Mouse (Mus musculus) heart, embryonic 11.5 days (tissue): ENCODE measurements around the gene Lce1m. TPM values are rescaled to one million over a fixed set of nuclear protein-coding genes. Genes with fewer than 3 reads are reported as not detected.

Experiments
- ATAC-seq: fragments of 200-750 bp; cut with Nextera tagmentation; replicated peaks from 2 replicates; pipeline ENCODE4 v1.8.0; 2017; ENCODE audit warnings: moderate library complexity; ENCODE audit not compliant: insufficient number of reproducible peaks, low FRiP score, low TSS enrichment
- H3K27ac ChIP-seq: fragments of 300-500 bp; sonication (generic); 2 replicates; pipeline ENCODE4 v1.5.1; 2014; ENCODE audit warnings: mild to moderate bottlenecking, low read depth, low read length
- H3K27me3 ChIP-seq: fragments of 300-500 bp; sonication (generic); 2 replicates; pipeline ENCODE4 v1.6.1; 2014; ENCODE audit warnings: mild to moderate bottlenecking, low read length, mixed read lengths; ENCODE audit not compliant: control insufficient read depth, insufficient read depth
- H3K36me3 ChIP-seq: fragments of 300-500 bp; sonication (generic); 2 replicates; pipeline ENCODE4 v1.6.1; 2014; ENCODE audit warnings: mild to moderate bottlenecking, low read length, moderate library complexity, mixed read lengths; ENCODE audit not compliant: control insufficient read depth, insufficient read depth
- H3K4me1 ChIP-seq: fragments of 300-500 bp; sonication (generic); 2 replicates; pipeline ENCODE4 v1.6.1; 2014; ENCODE audit warnings: low read length; ENCODE audit not compliant: control insufficient read depth, insufficient read depth
- H3K4me2 ChIP-seq: fragments of 300-500 bp; sonication (generic); 2 replicates; pipeline ENCODE4 v1.6.1; 2014; ENCODE audit warnings: mild to moderate bottlenecking, moderate library complexity
- H3K4me3 ChIP-seq: fragments of 300-500 bp; sonication (generic); 2 replicates; pipeline ENCODE4 v1.5.1; 2014; ENCODE audit warnings: low read depth, low read length
- H3K9ac ChIP-seq: fragments of 300-500 bp; sonication (generic); 2 replicates; pipeline ENCODE4 v1.6.1; 2014; ENCODE audit warnings: mild to moderate bottlenecking, low read depth, low read length, moderate library complexity
- H3K9me3 ChIP-seq: fragments of 300-500 bp; sonication (generic); replicated peaks from 2 replicates; pipeline ENCODE4 v1.6.1; 2016; ENCODE audit warnings: low read length; ENCODE audit not compliant: control insufficient read depth
- WGBS: fragments of 180-500 bp; shearing (Covaris S2); extraction: QIAGEN DNeasy Blood & Tissue Kit; methylation state at CpG from one replicate; pipeline ENCODE4 v1.1.7; 2014; ENCODE audit not compliant: insufficient replicate concordance; 5-methylcytosine and 5-hydroxymethylcytosine counted together
- polyA plus RNA-seq: library from polyadenylated mRNA; unstranded; fragments of >200 nt; fragmentation: Nextera tagmentation; extraction: Ambion mirVana; gene quantifications from 2 replicates; pipeline ENCODE4 v1.2.1, GENCODE M21; 2014

The Lce1m gene
- polyA plus RNA-seq, 1 experiment from 2014 or later = not detected

DNA sequence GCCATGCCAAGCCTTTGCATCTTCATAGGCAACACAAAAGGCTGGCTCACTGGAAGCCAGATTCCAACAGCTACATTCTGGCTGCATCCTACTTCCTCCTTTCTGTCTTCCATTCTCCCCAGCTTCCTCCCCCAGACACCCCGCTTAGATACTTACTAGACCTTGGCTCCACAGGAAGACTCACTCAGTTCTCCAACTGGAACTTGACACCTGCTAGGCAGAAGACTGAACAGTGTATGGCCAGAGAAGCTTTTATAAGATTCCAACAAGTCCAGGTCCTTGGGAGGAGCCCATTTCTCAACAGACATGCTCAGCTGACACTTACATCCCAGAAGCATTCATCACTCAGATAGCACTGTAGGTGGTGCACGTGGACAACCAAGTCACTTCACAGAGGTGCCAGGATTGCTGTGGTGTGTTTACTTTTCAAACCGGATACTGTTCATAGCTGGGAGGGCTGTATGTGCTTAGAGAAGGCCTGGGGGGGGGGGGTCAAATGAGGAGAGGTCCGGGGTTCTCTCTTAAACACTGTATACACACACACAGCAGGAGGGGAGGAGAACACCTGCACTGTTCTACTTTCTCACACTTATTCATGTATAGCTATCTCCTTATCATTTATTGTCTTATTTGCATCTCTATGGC is 3.3 kb downstream of the Lce1m start, which contains the start of gene Crct1:
Gene Crct1 (minus strand): TSS at position 228 of the 645 bp plus-strand sequence.
- 40% methylated on average over 4 of the region's 4 CpGs for WGBS
- Histone ChIP-seq H3K4me1 (no peaks in the 10 kb centered on the region), H3K36me3 (no peaks in the 10 kb centered on the region), H3K27ac (no peak within 1 kb of the TSS), H3K4me3 (peak within 1 kb of the TSS; percentile 50), H3K27me3 (no peaks in the 10 kb centered on the region; the same call in 1 of the 2 replicates), H3K4me2 (peak within 1 kb of the TSS; percentile 77), H3K9ac (peak within 1 kb of the TSS; percentile 52), H3K9me3 (no peaks in the 10 kb centered on the region)
- no peak for ATAC-seq

DNA sequence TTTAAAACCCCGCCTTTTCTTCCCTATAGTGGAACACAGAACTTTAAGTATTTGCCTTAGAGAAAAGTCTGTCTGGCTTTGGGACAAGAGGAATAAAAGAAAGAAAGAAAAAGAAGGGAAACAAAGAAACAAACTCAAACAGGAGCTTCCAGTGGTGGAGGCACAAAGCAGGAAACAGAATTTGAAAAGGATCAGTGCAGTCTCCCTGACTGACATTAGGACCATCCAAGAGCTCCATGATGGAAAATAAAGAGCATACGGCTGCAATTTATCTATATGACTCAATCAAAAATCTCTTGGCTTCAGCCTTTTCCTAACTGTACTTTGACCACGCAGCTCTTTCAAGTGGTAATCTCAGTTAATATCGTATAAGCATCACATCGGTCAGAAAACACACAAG is 4.0 kb downstream of the Lce1m start:
- Histone ChIP-seq H3K4me2 (peak overlapping the region; percentile 77), H3K36me3 (no peaks in the 10 kb centered on the region), H3K4me1 (no peaks in the 10 kb centered on the region), H3K27me3 (no peaks in the 10 kb centered on the region; the same call in 1 of the 2 replicates), H3K9me3 (no peaks in the 10 kb centered on the region), H3K9ac (peak overlapping the region; percentile 52; the same call in 1 of the 2 replicates), H3K4me3 (peak overlapping the region; percentile 50), H3K27ac (no peak overlapping the region)
- ATAC-seq = no peak
- 40% methylated on average over 5 of the region's 5 CpGs for WGBS

DNA sequence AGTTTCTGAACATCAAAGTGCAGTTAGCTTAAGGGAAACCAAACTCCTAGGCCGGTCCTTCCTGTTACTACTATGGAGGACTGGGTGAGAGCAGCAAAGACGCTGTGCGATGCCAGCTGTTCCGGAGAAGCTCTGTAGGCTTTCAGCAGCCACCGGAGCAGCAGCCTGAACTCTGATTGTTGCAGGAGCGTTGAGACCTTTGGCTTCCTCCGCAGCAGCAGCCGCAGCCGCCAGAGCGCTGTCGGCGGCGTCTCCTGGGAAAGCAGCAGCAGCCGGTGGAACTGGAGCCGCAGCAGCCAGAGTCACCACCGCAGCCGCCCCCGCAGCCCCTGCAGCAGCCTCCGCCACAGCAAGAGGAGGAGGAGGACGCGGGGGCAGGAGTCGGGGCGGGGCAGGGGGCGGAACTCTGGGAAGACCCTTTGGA is 4.5 kb downstream of the Lce1m start:
- Histone ChIP-seq H3K9ac (peak overlapping the region; percentile 52), H3K36me3 (no peaks in the 10 kb centered on the region), H3K27ac (no peak overlapping the region), H3K27me3 (no peaks in the 10 kb centered on the region; the same call in 1 of the 2 replicates), H3K4me1 (no peaks in the 10 kb centered on the region), H3K4me3 (peak overlapping the region; percentile 50), H3K9me3 (no peaks in the 10 kb centered on the region), H3K4me2 (peak overlapping the region; percentile 77)
- under 1% methylated on average over 24 of the region's 24 CpGs for WGBS
- peak; percentile 57 for ATAC-seq

DNA sequence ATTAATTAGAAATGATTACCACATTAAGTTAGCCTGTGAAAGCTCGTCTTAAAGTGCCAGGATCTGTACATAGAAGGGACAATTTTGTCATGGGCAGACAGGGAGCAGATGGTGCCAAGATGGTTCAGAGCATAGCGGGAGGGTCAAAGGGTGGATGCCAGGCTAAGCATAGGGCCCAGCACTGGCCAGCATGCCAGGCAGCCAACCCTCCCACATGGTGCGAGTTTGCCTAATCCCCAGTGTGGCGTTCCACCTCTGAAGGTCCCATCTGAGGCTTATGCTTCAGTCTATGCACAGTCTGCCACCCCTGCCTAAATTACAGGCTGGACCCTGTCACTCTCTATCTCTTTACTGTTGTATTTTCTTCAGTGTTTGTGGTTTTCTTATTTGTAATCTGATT is 16.0 kb downstream of the Lce1m start:
- Histone ChIP-seq H3K27ac (no peak overlapping the region), H3K9me3 (no peaks in the 10 kb centered on the region), H3K27me3 (no peaks in the 10 kb centered on the region), H3K4me3 (no peak overlapping the region), H3K4me2 (no peak overlapping the region), H3K36me3 (no peaks in the 10 kb centered on the region), H3K9ac (no peak overlapping the region), H3K4me1 (no peaks in the 10 kb centered on the region)
- 64% methylated on average over 4 of the region's 4 CpGs for WGBS
- no peak for ATAC-seq

DNA sequence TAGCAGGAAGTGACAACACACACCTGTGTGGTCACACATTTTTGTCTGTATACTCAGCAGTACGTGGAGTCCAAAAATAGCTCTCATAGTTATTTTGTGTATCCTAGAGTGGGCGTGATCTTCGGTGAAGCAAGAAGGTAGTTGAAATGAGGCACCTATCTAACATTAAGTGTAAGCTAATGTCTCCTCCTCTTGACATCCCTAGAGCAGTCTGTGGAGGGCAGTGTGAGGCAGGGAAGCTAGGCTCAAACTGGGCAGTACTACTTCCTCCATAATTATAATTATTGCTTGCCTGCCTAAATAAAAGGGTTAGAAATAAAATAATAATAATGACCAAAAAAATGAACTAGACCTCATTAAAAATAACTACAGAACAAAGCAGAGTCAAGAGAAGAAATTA is 18.2 kb downstream of the Lce1m start:
- Histone ChIP-seq H3K4me1 (no peaks in the 10 kb centered on the region), H3K27me3 (no peaks in the 10 kb centered on the region), H3K9ac (no peak overlapping the region), H3K36me3 (no peaks in the 10 kb centered on the region), H3K4me3 (no peak overlapping the region), H3K4me2 (no peak overlapping the region), H3K9me3 (no peaks in the 10 kb centered on the region), H3K27ac (no peak overlapping the region)
- no peak for ATAC-seq
- WGBS = 70% methylated on average over 3 of the region's 3 CpGs

DNA sequence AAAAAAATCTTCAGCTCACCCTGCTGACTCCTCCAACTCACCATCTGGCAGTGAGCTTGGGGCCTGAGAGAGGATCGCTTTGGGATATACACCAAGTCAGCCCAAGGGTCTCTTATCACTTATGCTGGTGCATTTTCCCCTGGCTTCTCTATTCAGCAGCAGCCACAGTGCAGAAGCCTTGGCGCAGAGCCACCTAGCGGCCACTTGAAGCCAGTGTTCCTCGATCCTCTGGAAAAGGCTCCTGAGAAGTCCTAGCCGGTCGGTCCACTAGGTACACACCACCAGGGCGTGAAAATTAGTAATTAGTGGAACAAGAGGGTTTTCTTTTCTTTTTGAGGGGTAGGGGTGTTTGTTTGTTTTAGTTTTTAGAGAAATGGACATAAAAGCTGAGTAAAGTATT is 20.2 kb downstream of the Lce1m start:
- Histone ChIP-seq H3K4me3 (no peak overlapping the region), H3K27ac (no peak overlapping the region), H3K4me1 (no peaks in the 10 kb centered on the region), H3K9me3 (no peaks in the 10 kb centered on the region), H3K4me2 (no peak overlapping the region), H3K27me3 (no peaks in the 10 kb centered on the region), H3K36me3 (no peaks in the 10 kb centered on the region), H3K9ac (no peak overlapping the region)
- ATAC-seq = peak; percentile 65; the same call in 1 of the 2 replicates
- WGBS = 8% methylated on average over 7 of the region's 7 CpGs

DNA sequence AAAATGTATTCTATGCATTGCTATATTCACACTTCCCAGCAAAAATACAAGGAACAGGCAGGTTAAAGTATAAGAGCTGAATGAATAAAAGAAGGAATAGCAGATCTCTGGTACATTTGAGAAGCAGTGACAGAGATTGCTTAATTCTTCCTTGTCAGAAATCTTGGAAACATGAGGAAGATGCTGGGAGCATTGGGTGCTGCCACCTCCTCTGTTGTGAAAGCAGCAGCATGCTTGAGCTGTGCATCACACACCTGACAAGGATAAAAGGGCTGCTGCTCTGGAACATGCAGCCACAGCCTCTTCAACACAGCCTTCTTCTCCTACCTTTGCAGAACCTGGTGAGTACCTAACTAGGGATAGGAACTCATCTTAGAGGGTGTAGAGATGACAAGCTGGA is 26.9 kb downstream of the Lce1m start, which contains the start of gene Lce3f:
Gene Lce3f (plus strand): TSS at position 301 of the 400 bp plus-strand sequence.
- Histone ChIP-seq H3K27ac (no peak within 1 kb of the TSS), H3K36me3 (no peaks in the 10 kb centered on the region), H3K4me3 (no peak within 1 kb of the TSS), H3K9me3 (no peaks in the 10 kb centered on the region), H3K9ac (no peak within 1 kb of the TSS), H3K4me2 (no peak within 1 kb of the TSS), H3K4me1 (no peaks in the 10 kb centered on the region), H3K27me3 (no peaks in the 10 kb centered on the region)
- ATAC-seq = no peak

DNA sequence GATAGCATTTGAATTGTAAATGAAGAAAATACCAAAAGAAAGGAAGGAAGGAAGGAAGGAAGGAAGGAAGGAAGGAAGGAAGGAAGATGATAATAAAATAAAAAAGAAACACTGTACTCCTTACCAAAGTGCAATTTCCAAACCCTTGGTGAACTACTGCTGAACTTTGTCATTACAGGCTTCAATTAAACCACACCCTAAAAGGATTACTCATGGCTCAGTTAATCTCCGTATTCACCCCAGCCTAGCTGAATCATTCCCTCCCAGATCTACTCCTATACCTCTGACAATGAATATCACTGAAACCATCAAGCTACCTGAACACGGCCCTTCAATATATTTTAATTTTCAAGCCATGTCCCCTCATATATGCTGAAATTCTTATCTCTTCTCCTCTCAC is 40.4 kb downstream of the Lce1m start:
- Histone ChIP-seq H3K27me3 (no peaks in the 10 kb centered on the region), H3K4me3 (no peak overlapping the region), H3K27ac (no peak overlapping the region), H3K9me3 (no peaks in the 10 kb centered on the region), H3K36me3 (no peaks in the 10 kb centered on the region), H3K4me2 (no peak overlapping the region), H3K9ac (no peak overlapping the region), H3K4me1 (no peaks in the 10 kb centered on the region)
- no peak for ATAC-seq
- 54% methylated on average over 2 of the region's 2 CpGs for WGBS
